Mouse (Mus musculus) stomach, postnatal 0 days (tissue): ENCODE measurements at regions not wholly inside any gene's neighbourhood (a gene's known extent, or its start where the extent isn't known, plus 50 kb on each side); places are given as distances from the start of the nearest gene placed in this dataset.

Source experiments
- CTCF ChIP-seq: IDR thresholded peaks from 2 replicates; pipeline ENCODE4 v1.5.1; 2016; ENCODE audit warnings: antibody characterized with exemption, low read depth, mild to moderate bottlenecking, moderate library complexity
- EP300 ChIP-seq: optimal IDR thresholded peaks from 2 replicates; pipeline ENCODE3; 2016; ENCODE audit warnings: antibody characterized with exemption

DNA sequence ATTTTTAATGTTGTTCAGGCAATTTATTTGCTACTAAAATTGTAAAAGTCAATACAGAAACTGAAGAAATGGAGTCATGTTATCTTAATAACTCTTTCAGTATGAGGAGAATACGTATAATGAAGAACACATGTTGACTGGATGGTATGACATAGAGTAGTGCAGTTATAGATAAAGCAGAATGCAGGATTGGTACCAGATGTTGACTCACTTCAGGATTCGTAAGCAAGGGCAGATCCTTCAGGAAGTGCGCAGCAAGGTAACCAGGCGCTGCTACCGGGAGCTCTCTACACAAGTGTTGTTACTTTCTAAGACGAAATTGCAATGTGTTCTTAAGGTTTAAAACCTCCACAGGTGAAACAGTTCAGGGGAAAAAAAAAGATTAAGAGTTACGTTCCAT lies 683.3 kb downstream of the Robo2 start:
- TF ChIP-seq CTCF, result no peak
- TF ChIP-seq EP300, result no peak
